Mouse (Mus musculus) T-helper 1 cell (primary cell): ENCODE results near the gene Dlgap5.

Source experiments
- in situ Hi-C: fragments of 300-600 bp; cut with MboI, MseI; formaldehyde crosslinking; loops from one replicate; pipeline ENCODE4 v1.15.1; 2025; ENCODE audit warnings: high pct_unique_total_duplicates

The Dlgap5 gene

DNA sequence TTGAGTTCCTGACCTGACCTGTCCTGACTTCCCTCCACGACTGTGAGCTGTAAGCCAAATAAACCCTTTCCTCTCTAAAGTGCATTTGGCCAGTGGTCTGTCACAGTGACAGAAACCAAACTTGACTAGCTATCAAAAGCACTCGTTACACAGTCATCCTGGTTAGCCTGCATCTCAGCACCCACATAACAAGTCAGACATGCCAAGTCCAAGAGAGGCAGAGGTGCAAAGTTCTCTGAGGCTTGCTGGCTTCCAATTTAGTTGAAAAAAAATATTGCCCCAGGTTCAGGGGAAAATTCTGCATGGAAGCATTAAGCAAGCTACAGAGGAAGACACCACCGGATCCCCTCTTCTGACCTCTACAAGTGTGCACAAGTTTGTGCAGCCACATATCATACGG is 65.0 kb downstream of the Dlgap5 start:
- in situ Hi-C loops: no loop called here

- in situ Hi-C loops: no loop called here
These were observed 65.9 kb downstream of the Dlgap5 start for GRCm38 (mm10) chr14:47352272-47352671.

GRCm38 (mm10) chr14:47350974-47351373 is 67.2 kb downstream of the Dlgap5 start:
- in situ Hi-C loops: no loop called here

DNA sequence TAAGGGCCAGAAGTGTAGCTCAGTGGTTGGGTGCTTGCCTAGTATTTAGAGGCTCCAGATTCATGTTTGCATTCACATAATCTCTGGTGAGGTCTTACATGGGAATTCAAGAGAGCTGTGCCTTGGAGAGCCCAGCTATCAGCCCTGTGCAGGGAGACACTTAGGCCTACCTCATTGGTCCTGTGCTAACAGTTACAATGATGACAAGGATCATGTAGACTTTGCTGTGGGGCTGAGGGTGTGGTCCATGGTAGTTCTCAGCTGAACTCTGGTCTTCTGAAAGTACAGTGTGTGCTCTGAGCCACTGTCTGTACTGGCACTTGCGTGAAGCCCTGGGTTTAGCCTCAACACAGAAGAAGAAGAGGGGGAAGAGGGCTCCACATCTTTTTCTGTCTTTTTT is 71.5 kb downstream of the Dlgap5 start:
- in situ Hi-C loops: no loop called here

- in situ Hi-C loops: loop anchor here (5.0 kb wide), 1 partner anchor 55 kb away; no protein-coding TSS in a partner anchor
These were observed 76.4 kb downstream of the Dlgap5 start for GRCm38 (mm10) chr14:47341811-47342291.

DNA sequence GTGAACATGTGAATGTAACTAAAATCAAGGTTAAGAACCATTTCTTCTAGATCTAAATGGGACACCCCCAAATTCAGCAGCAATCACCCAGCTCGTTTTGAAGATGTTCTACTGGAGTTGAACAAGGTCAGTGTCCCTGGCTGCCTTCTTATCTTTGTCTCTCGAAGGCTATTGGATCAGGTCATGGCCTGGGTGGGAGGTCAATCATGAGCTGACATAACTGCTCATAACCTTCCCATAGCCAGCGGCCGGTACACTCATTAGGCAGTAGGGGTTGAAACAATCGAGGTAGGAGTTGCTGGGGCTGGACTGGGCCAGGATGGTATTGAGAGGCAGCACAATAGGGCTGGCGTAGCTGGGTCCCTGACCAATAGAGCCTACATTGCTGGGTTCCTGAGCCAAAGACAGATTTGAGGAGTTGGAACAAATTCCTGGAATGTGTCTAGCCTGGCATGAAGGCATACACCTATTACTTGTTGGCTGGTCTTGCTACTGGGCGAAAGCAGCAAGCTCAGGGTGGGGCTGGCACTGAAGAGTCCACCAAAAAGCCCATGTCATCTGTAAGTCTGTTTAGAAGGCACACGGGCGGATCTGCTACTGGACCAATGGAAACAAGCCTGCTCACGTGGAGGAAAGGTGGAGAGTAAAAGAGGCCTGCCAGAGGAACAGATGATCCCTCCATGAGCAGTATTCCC is 77.8 kb downstream of the Dlgap5 start:
- in situ Hi-C loops: loop anchor here (5.0 kb wide), 1 partner anchor 57 kb away; no protein-coding TSS in a partner anchor
